Mouse (Mus musculus) neural tube, embryonic 14.5 days (tissue): ENCODE measurements around the gene Traf2. TPM values are rescaled to one million over a fixed set of nuclear protein-coding genes. Genes with fewer than 3 reads are reported as not detected.
"Not testable (repeated sequence)": the region's sequence is repeated elsewhere in the genome, so short reads cannot be mapped to it uniquely, and the experiment has no call there.

Experiments used
- ATAC-seq: fragments of 200-750 bp; cut with Nextera tagmentation; 2 replicates; pipeline ENCODE4 v1.8.0; 2017; ENCODE audit warnings: low read depth, mild to moderate bottlenecking, moderate TSS enrichment, moderate library complexity
- H3K27ac ChIP-seq: fragments of 300-500 bp; sonication (generic); 2 replicates; pipeline ENCODE4 v1.5.1; 2014; ENCODE audit warnings: low read depth, mild to moderate bottlenecking, control low read depth, low read length, moderate library complexity, mixed read lengths
- H3K27me3 ChIP-seq: fragments of 300-500 bp; sonication (generic); 2 replicates; pipeline ENCODE4 v1.6.1; 2014; ENCODE audit warnings: low read length; ENCODE audit not compliant: control insufficient read depth, insufficient read depth
- H3K36me3 ChIP-seq: fragments of 300-500 bp; sonication (generic); 2 replicates; pipeline ENCODE4 v1.6.1; 2014; ENCODE audit warnings: low read length, mixed read lengths; ENCODE audit not compliant: control insufficient read depth, insufficient read depth
- H3K4me1 ChIP-seq: fragments of 300-500 bp; sonication (generic); 2 replicates; pipeline ENCODE4 v1.6.1; 2014; ENCODE audit warnings: low read length; ENCODE audit not compliant: control insufficient read depth, insufficient read depth
- H3K4me2 ChIP-seq: fragments of 300-500 bp; sonication (generic); 2 replicates; pipeline ENCODE4 v1.6.1; 2014; ENCODE audit warnings: mild to moderate bottlenecking, low read depth, low read length, control low read depth
- H3K4me3 ChIP-seq: fragments of 300-500 bp; sonication (generic); 2 replicates; pipeline ENCODE4 v1.5.1; 2014; ENCODE audit warnings: low read depth, low read length, control low read depth, mixed read lengths
- H3K9ac ChIP-seq: fragments of 300-500 bp; sonication (generic); replicated peaks from 2 replicates; pipeline ENCODE4 v1.6.1; 2014; ENCODE audit warnings: low read depth, mild to moderate bottlenecking, control low read depth, low read length, mixed read lengths
- H3K9me3 ChIP-seq: fragments of 300-500 bp; sonication (generic); 2 replicates; pipeline ENCODE4 v1.6.1; 2016; ENCODE audit warnings: low read length; ENCODE audit not compliant: control insufficient read depth
- WGBS: fragments of 180-500 bp; shearing (Covaris S2); extraction: QIAGEN DNeasy Blood & Tissue Kit; methylation state at CpG from one replicate; pipeline ENCODE4 v1.1.7; 2014; 5-methylcytosine and 5-hydroxymethylcytosine counted together
- polyA plus RNA-seq: library from polyadenylated mRNA; unstranded; fragments of >200 nt; fragmentation: Nextera tagmentation; extraction: Ambion mirVana; gene quantifications from 2 replicates; pipeline ENCODE4 v1.2.1, GENCODE M21; 2014

Gene Traf2
- polyA plus RNA-seq, 1 experiment from 2014 or later: 12.6 TPM

- ATAC-seq, H3K27me3 ChIP-seq, H3K36me3 ChIP-seq, H3K9ac ChIP-seq, H3K4me3 ChIP-seq, H3K9me3 ChIP-seq, H3K4me2 ChIP-seq, H3K27ac ChIP-seq: not testable (repeated sequence)
- H3K4me1 ChIP-seq: peaks cover 22% of the 10 kb centered on the region
- WGBS: 50% methylated on average over 2 of the region's 2 CpGs
Measured at GRCm38 (mm10) chr2:25555479-25555878, 8.7 kb upstream of the Traf2 start.

- 90% methylated on average over 4 of the region's 4 CpGs for WGBS
- H3K4me2 ChIP-seq, H3K36me3 ChIP-seq, H3K4me3 ChIP-seq, H3K9me3 ChIP-seq, H3K27ac ChIP-seq, H3K9ac ChIP-seq, ATAC-seq, H3K27me3 ChIP-seq: not testable (repeated sequence)
- H3K4me1 ChIP-seq: peaks cover 11% of the 10 kb centered on the region
Measured at GRCm38 (mm10) chr2:25553171-25553786, 6.5 kb upstream of the Traf2 start.

- no peaks in the 10 kb centered on the region for H3K27me3 ChIP-seq
- no peak for ATAC-seq
- no peaks in the 10 kb centered on the region for H3K36me3 ChIP-seq
- no peaks in the 10 kb centered on the region for H3K9me3 ChIP-seq
- no peak overlapping the region for H3K27ac ChIP-seq
- H3K9ac ChIP-seq: no peak overlapping the region
- H3K4me1 ChIP-seq: 0 out of 2 replicates have a peak, but pooled peaks cover 5% of the 10 kb centered on the region
- H3K4me2 ChIP-seq: no peak overlapping the region
- WGBS: 41% methylated on average over 5 of the region's 5 CpGs
- H3K4me3 ChIP-seq: no peak overlapping the region
Measured at GRCm38 (mm10) chr2:25551186-25551585, 4.4 kb upstream of the Traf2 start.

- no peaks in the 10 kb centered on the region for H3K27me3 ChIP-seq
- 77% methylated on average over 9 of the region's 9 CpGs for WGBS
- H3K27ac ChIP-seq: no peak overlapping the region
Measured at GRCm38 (mm10) chr2:25549021-25549991, 2.6 kb upstream of the Traf2 start.

GRCm38 (mm10) chr2:25545996-25546810, 537 bp downstream of the Traf2 start:
- ATAC-seq: peak; percentile 68
- Histone ChIP-seq H3K27ac (no peak overlapping the region), H3K4me1 (0 out of 2 replicates have a peak, but pooled peaks cover 8% of the 10 kb centered on the region), H3K9me3 (no peaks in the 10 kb centered on the region), H3K9ac (peak overlapping the region; percentile 52), H3K36me3 (no peaks in the 10 kb centered on the region), H3K4me3 (peak overlapping the region; percentile 53), H3K4me2 (peak overlapping the region; percentile 58), H3K27me3 (no peaks in the 10 kb centered on the region)
- WGBS: 10% methylated on average over 43 of the region's 43 CpGs

More at GRCm38 (mm10) chr2:25549021-25549991, 2.6 kb upstream of the Traf2 start:
- Histone ChIP-seq H3K4me1 (0 out of 2 replicates have a peak, but pooled peaks cover 8% of the 10 kb centered on the region), H3K4me2 (no peak overlapping the region), H3K9me3 (no peaks in the 10 kb centered on the region), H3K9ac (no peak overlapping the region), H3K4me3 (no peak overlapping the region), H3K36me3 (no peaks in the 10 kb centered on the region)
- no peak for ATAC-seq

- Histone ChIP-seq H3K4me1 (0 out of 2 replicates have a peak, but pooled peaks cover 5% of the 10 kb centered on the region), H3K4me3 (no peak overlapping the region), H3K9me3 (no peaks in the 10 kb centered on the region), H3K9ac (no peak overlapping the region), H3K27me3 (no peaks in the 10 kb centered on the region), H3K4me2 (no peak overlapping the region), H3K36me3 (no peaks in the 10 kb centered on the region), H3K27ac (no peak overlapping the region)
- no peak for ATAC-seq
- 81% methylated on average over 10 of the region's 10 CpGs for WGBS
Measured at GRCm38 (mm10) chr2:25541644-25542367, 4.9 kb downstream of the Traf2 start.

- Histone ChIP-seq H3K4me3 (no peak overlapping the region), H3K4me2 (no peak overlapping the region), H3K27me3 (no peaks in the 10 kb centered on the region), H3K4me1 (no peaks in the 10 kb centered on the region), H3K9ac (no peak overlapping the region), H3K9me3 (no peaks in the 10 kb centered on the region), H3K27ac (no peak overlapping the region), H3K36me3 (0 out of 2 replicates have a peak, but pooled peaks cover 7% of the 10 kb centered on the region)
- no peak for ATAC-seq
- 98% methylated on average over 4 of the region's 4 CpGs for WGBS
Measured at GRCm38 (mm10) chr2:25540541-25540948, 6.2 kb downstream of the Traf2 start.

- H3K4me2 ChIP-seq: no peak overlapping the region
- H3K4me1 ChIP-seq: no peaks in the 10 kb centered on the region
- H3K4me3 ChIP-seq: no peak overlapping the region
- no peaks in the 10 kb centered on the region for H3K27me3 ChIP-seq
- H3K9ac ChIP-seq: no peak overlapping the region
- no peaks in the 10 kb centered on the region for H3K9me3 ChIP-seq
- no peak overlapping the region for H3K27ac ChIP-seq
- WGBS: 92% methylated on average over 8 of the region's 8 CpGs
- no peak for ATAC-seq
- 0 out of 2 replicates have a peak, but pooled peaks cover 12% of the 10 kb centered on the region for H3K36me3 ChIP-seq
Measured at GRCm38 (mm10) chr2:25536531-25536930, 10.2 kb downstream of the Traf2 start.
